Comparison of ENCODE assay signal across 25 mouse cellular contexts in the genomic region with DNA sequence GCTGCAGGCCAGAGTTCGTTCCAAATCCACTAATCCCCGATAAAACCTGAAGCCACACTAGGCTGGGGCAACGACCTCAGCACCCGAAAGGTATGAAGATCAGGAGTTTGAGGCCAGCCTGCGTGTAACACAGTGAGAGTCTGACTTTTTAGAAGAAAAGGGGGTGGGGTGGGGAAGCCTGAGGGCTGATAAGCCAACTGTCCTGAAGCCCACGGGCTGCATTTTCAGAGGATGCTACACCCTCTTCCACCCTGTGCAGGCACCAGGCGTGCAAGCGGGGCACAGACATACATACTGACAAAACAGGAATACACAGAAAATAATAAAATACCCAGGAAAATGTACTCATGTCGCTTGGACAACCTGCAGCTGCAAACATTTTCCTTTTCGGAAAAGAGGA.
"Had no signal": no experiment of that assay in that cellular context is flagged by ENCODE, and none has a peak within 500 bp of the region (broad histone marks: within the 10 kb centered on the region; RNA-seq: fewer than 3 reads in every experiment).

No protein-coding gene starts in this region.

- H3K27me3 ChIP-seq: heart, embryonic 12.5 days; hindbrain, embryonic 12.5 days; kidney, embryonic 15.5 days; limb, embryonic 13.5 days; limb, embryonic 15.5 days had no signal

- ATAC-seq: hindbrain, embryonic 16.5 days; intestine, embryonic 16.5 days had no signal

- H3K9ac ChIP-seq: heart, embryonic 12.5 days; hindbrain, embryonic 12.5 days; hindbrain, embryonic 14.5 days; kidney, embryonic 15.5 days; limb, embryonic 13.5 days; limb, embryonic 15.5 days had no signal

- DNase-seq: gastrocnemius, adult 2 months; gastrocnemius, postnatal 10 days; gastrocnemius, postnatal 25 days; heart, adult 18-20 months; heart, postnatal 10 days; heart, postnatal 4 days; kidney, adult 11 months; kidney, adult 2 months; kidney, adult 9 months; kidney, postnatal 14 days; kidney, postnatal 36 days; layer of hippocampus, adult 9-11 months; layer of hippocampus, postnatal 36 days; left cerebral cortex, postnatal 4 days had no signal

- H3K4me1 ChIP-seq: heart, embryonic 10.5 days; heart, embryonic 12.5 days; hindbrain, embryonic 10.5 days; hindbrain, embryonic 12.5 days; kidney, embryonic 15.5 days; limb, embryonic 13.5 days; limb, embryonic 15.5 days had no signal

- H3K4me3 ChIP-seq: gastrocnemius, adult 2 months; heart, embryonic 10.5 days; heart, embryonic 12.5 days; hindbrain, embryonic 10.5 days; hindbrain, embryonic 12.5 days; kidney, embryonic 15.5 days; limb, embryonic 13.5 days; limb, embryonic 15.5 days had no signal

- H3K9me3 ChIP-seq: heart, embryonic 10.5 days; heart, embryonic 12.5 days; hindbrain, embryonic 10.5 days; hindbrain, embryonic 12.5 days; kidney, embryonic 15.5 days; limb, embryonic 13.5 days; limb, embryonic 15.5 days had no signal

- H3K4me2 ChIP-seq: heart, embryonic 12.5 days; hindbrain, embryonic 12.5 days; hindbrain, embryonic 14.5 days; kidney, embryonic 15.5 days; limb, embryonic 13.5 days; limb, embryonic 15.5 days had no signal

- H3K27ac ChIP-seq: gastrocnemius, adult 2 months; heart, embryonic 10.5 days; hindbrain, embryonic 10.5 days; hindbrain, embryonic 12.5 days; hindbrain, embryonic 14.5 days; kidney, embryonic 15.5 days; kidney, postnatal 0 days; limb, embryonic 13.5 days; limb, embryonic 15.5 days had no signal
